Mouse (Mus musculus) midbrain, embryonic 12.5 days (tissue): ENCODE results near the gene Phlpp1. TPM values are rescaled to one million over a fixed set of nuclear protein-coding genes. Genes with fewer than 3 reads are reported as not detected.

Experiments used
- ATAC-seq: fragments of 200-750 bp; cut with Nextera tagmentation; 2 replicates; pipeline ENCODE4 v1.8.0; 2017; ENCODE audit warnings: low read depth, moderate TSS enrichment, moderate library complexity; ENCODE audit not compliant: low FRiP score
- H3K27ac ChIP-seq: fragments of 300-500 bp; sonication (generic); replicated peaks from 2 replicates; pipeline ENCODE4 v1.5.1; 2016; ENCODE audit warnings: mild to moderate bottlenecking
- H3K27me3 ChIP-seq: fragments of 300-500 bp; sonication (generic); 2 replicates; pipeline ENCODE4 v1.6.1; 2016; ENCODE audit warnings: mild to moderate bottlenecking
- H3K36me3 ChIP-seq: fragments of 300-500 bp; sonication (generic); 2 replicates; pipeline ENCODE4 v1.6.1; 2016
- H3K4me1 ChIP-seq: fragments of 300-500 bp; sonication (generic); 2 replicates; pipeline ENCODE4 v1.6.1; 2016
- H3K4me2 ChIP-seq: fragments of 300-500 bp; sonication (generic); replicated peaks from 2 replicates; pipeline ENCODE4 v1.6.1; 2016; ENCODE audit warnings: mild to moderate bottlenecking, moderate library complexity
- H3K4me3 ChIP-seq: fragments of 300-500 bp; sonication (generic); 2 replicates; pipeline ENCODE4 v1.5.1; 2016; ENCODE audit warnings: mild to moderate bottlenecking
- H3K9ac ChIP-seq: fragments of 300-500 bp; sonication (generic); replicated peaks from 2 replicates; pipeline ENCODE4 v1.6.1; 2016; ENCODE audit warnings: mild to moderate bottlenecking, moderate library complexity
- H3K9me3 ChIP-seq: fragments of 300-500 bp; sonication (generic); 2 replicates; pipeline ENCODE4 v1.6.1; 2016; ENCODE audit warnings: mild to moderate bottlenecking
- WGBS: fragments of 180-500 bp; shearing (Covaris S2); methylation state at CpG from one replicate; pipeline ENCODE4 v1.1.7; 2016; 5-methylcytosine and 5-hydroxymethylcytosine counted together
- polyA plus RNA-seq: library from polyadenylated mRNA; unstranded; fragments of >200 nt; fragmentation: Nextera tagmentation; extraction: Ambion mirVana; gene quantifications from 2 replicates; pipeline ENCODE4 v1.2.1, GENCODE M21; 2016

The Phlpp1 gene
- polyA plus RNA-seq, 1 experiment from 2014 or later, result 8.6 TPM

GRCm38 (mm10) chr1:106201929-106202328 is 30.4 kb downstream of the Phlpp1 start:
- no peak overlapping the region for H3K9ac ChIP-seq
- ATAC-seq, result no peak
- no peak overlapping the region for H3K4me3 ChIP-seq
- no peaks in the 10 kb centered on the region for H3K36me3 ChIP-seq
- 0 out of 2 replicates have a peak, but pooled peaks cover 4% of the 10 kb centered on the region for H3K9me3 ChIP-seq
- H3K4me2 ChIP-seq, result no peak overlapping the region
- no peaks in the 10 kb centered on the region for H3K27me3 ChIP-seq
- peak overlapping the region; percentile 52; the same call in 1 of the 2 replicates for H3K27ac ChIP-seq
- WGBS, result 60% methylated on average over 4 of the region's 4 CpGs
- H3K4me1 ChIP-seq, result peaks cover 62% of the 10 kb centered on the region

- H3K4me2 ChIP-seq, result no peak overlapping the region
- H3K27ac ChIP-seq, result no peak overlapping the region
- 74% methylated on average over 3 of the region's 3 CpGs for WGBS
- no peaks in the 10 kb centered on the region for H3K27me3 ChIP-seq
- H3K9me3 ChIP-seq, result 0 out of 2 replicates have a peak, but pooled peaks cover 6% of the 10 kb centered on the region
- ATAC-seq, result no peak
- peaks cover 51% of the 10 kb centered on the region for H3K4me1 ChIP-seq
- no peak overlapping the region for H3K9ac ChIP-seq
- no peaks in the 10 kb centered on the region for H3K36me3 ChIP-seq
- no peak overlapping the region for H3K4me3 ChIP-seq
These were observed 32.4 kb downstream of the Phlpp1 start for GRCm38 (mm10) chr1:106203942-106204341.

- Histone ChIP-seq H3K27me3 (no peaks in the 10 kb centered on the region), H3K36me3 (no peaks in the 10 kb centered on the region), H3K27ac (no peak overlapping the region), H3K4me3 (no peak overlapping the region), H3K9ac (no peak overlapping the region), H3K4me2 (no peak overlapping the region), H3K4me1 (peaks cover 47% of the 10 kb centered on the region), H3K9me3 (0 out of 2 replicates have a peak, but pooled peaks cover 6% of the 10 kb centered on the region)
- 52% methylated on average over 3 of the region's 3 CpGs for WGBS
- no peak for ATAC-seq
These were observed 32.8 kb downstream of the Phlpp1 start for GRCm38 (mm10) chr1:106204350-106204749.

- 0 out of 2 replicates have a peak, but pooled peaks cover 6% of the 10 kb centered on the region for H3K9me3 ChIP-seq
- no peak overlapping the region for H3K27ac ChIP-seq
- no peak overlapping the region for H3K4me2 ChIP-seq
- H3K9ac ChIP-seq, result no peak overlapping the region
- no peak overlapping the region for H3K4me3 ChIP-seq
- 81% methylated on average over 5 of the region's 5 CpGs for WGBS
- no peak for ATAC-seq
- H3K27me3 ChIP-seq, result no peaks in the 10 kb centered on the region
- no peaks in the 10 kb centered on the region for H3K36me3 ChIP-seq
- peaks cover 13% of the 10 kb centered on the region for H3K4me1 ChIP-seq
These were observed 37.0 kb downstream of the Phlpp1 start for GRCm38 (mm10) chr1:106208581-106208980.

GRCm38 (mm10) chr1:106210461-106210860 is 38.9 kb downstream of the Phlpp1 start:
- H3K27ac ChIP-seq, result no peak overlapping the region
- no peak overlapping the region for H3K4me3 ChIP-seq
- no peaks in the 10 kb centered on the region for H3K27me3 ChIP-seq
- no peak overlapping the region for H3K4me2 ChIP-seq
- H3K36me3 ChIP-seq, result no peaks in the 10 kb centered on the region
- H3K4me1 ChIP-seq, result peaks cover 4% of the 10 kb centered on the region; the same call in 1 of the 2 replicates
- no peak overlapping the region for H3K9ac ChIP-seq
- WGBS, result 87% methylated on average over 3 of the region's 3 CpGs
- no peak for ATAC-seq
- H3K9me3 ChIP-seq, result 0 out of 2 replicates have a peak, but pooled peaks cover 6% of the 10 kb centered on the region

GRCm38 (mm10) chr1:106211146-106211545 is 39.6 kb downstream of the Phlpp1 start:
- Histone ChIP-seq H3K36me3 (no peaks in the 10 kb centered on the region), H3K4me1 (peaks cover 4% of the 10 kb centered on the region; the same call in 1 of the 2 replicates), H3K9me3 (0 out of 2 replicates have a peak, but pooled peaks cover 6% of the 10 kb centered on the region), H3K9ac (no peak overlapping the region), H3K27me3 (no peaks in the 10 kb centered on the region), H3K27ac (no peak overlapping the region), H3K4me2 (no peak overlapping the region), H3K4me3 (no peak overlapping the region)
- 95% methylated on average over 5 of the region's 5 CpGs for WGBS
- no peak for ATAC-seq

- no peak overlapping the region for H3K9ac ChIP-seq
- H3K36me3 ChIP-seq, result no peaks in the 10 kb centered on the region
- H3K9me3 ChIP-seq, result no peaks in the 10 kb centered on the region
- H3K27me3 ChIP-seq, result no peaks in the 10 kb centered on the region
- peaks cover 7% of the 10 kb centered on the region for H3K4me1 ChIP-seq
- no peak for ATAC-seq
- H3K4me2 ChIP-seq, result no peak overlapping the region
- H3K4me3 ChIP-seq, result no peak overlapping the region
- 74% methylated on average over 6 of the region's 6 CpGs for WGBS
- H3K27ac ChIP-seq, result no peak overlapping the region
These were observed 48.9 kb downstream of the Phlpp1 start for GRCm38 (mm10) chr1:106220431-106220830.

GRCm38 (mm10) chr1:106221371-106221770 is 49.8 kb downstream of the Phlpp1 start:
- ATAC-seq, result no peak
- Histone ChIP-seq H3K27ac (no peak overlapping the region), H3K4me1 (peaks cover 7% of the 10 kb centered on the region), H3K4me3 (no peak overlapping the region), H3K9me3 (no peaks in the 10 kb centered on the region), H3K9ac (no peak overlapping the region), H3K36me3 (no peaks in the 10 kb centered on the region), H3K27me3 (no peaks in the 10 kb centered on the region), H3K4me2 (no peak overlapping the region)
- WGBS, result 82% methylated on average over 1 of the region's 1 CpGs

- Histone ChIP-seq H3K4me1 (peaks cover 10% of the 10 kb centered on the region), H3K9me3 (no peaks in the 10 kb centered on the region), H3K36me3 (no peaks in the 10 kb centered on the region), H3K9ac (no peak overlapping the region), H3K27me3 (no peaks in the 10 kb centered on the region), H3K27ac (no peak overlapping the region), H3K4me2 (no peak overlapping the region), H3K4me3 (no peak overlapping the region)
- 19% methylated on average over 2 of the region's 2 CpGs for whole genome bisulfite sequencing
- ATAC-seq, result no peak
These were observed 50.4 kb downstream of the Phlpp1 start for GRCm38 (mm10) chr1:106221964-106222363.

- no peak overlapping the region for H3K27ac ChIP-seq
- no peak overlapping the region for H3K9ac ChIP-seq
- H3K4me3 ChIP-seq, result no peak overlapping the region
- H3K36me3 ChIP-seq, result no peaks in the 10 kb centered on the region
- no peaks in the 10 kb centered on the region for H3K27me3 ChIP-seq
- no peak overlapping the region for H3K4me2 ChIP-seq
- H3K9me3 ChIP-seq, result no peaks in the 10 kb centered on the region
- peak; percentile 57; the same call in 1 of the 2 replicates for ATAC-seq
- H3K4me1 ChIP-seq, result peaks cover 10% of the 10 kb centered on the region
- WGBS, result 84% methylated on average over 7 of the region's 7 CpGs
These were observed 55.1 kb downstream of the Phlpp1 start for GRCm38 (mm10) chr1:106226613-106227012.

- Histone ChIP-seq H3K4me3 (no peak overlapping the region), H3K27me3 (no peaks in the 10 kb centered on the region), H3K4me2 (no peak overlapping the region), H3K4me1 (peaks cover 3% of the 10 kb centered on the region; the same call in 1 of the 2 replicates), H3K9ac (no peak overlapping the region), H3K27ac (no peak overlapping the region), H3K36me3 (no peaks in the 10 kb centered on the region), H3K9me3 (no peaks in the 10 kb centered on the region)
- 97% methylated on average over 3 of the region's 3 CpGs for WGBS
- ATAC-seq, result no peak
These were observed 58.8 kb downstream of the Phlpp1 start for GRCm38 (mm10) chr1:106230313-106230712.

GRCm38 (mm10) chr1:106231345-106231744 is 59.8 kb downstream of the Phlpp1 start:
- Histone ChIP-seq H3K36me3 (no peaks in the 10 kb centered on the region), H3K9me3 (no peaks in the 10 kb centered on the region), H3K9ac (no peak overlapping the region), H3K4me1 (peaks cover 3% of the 10 kb centered on the region; the same call in 1 of the 2 replicates), H3K27ac (no peak overlapping the region), H3K4me3 (no peak overlapping the region), H3K27me3 (no peaks in the 10 kb centered on the region), H3K4me2 (no peak overlapping the region)
- 95% methylated on average over 5 of the region's 5 CpGs for WGBS
- ATAC-seq, result no peak
